Mouse (Mus musculus) myocyte (in vitro differentiated cells): ENCODE results near the gene Dnajb1. TPM values are rescaled to one million over a fixed set of nuclear protein-coding genes. Genes with fewer than 3 reads are reported as not detected.
"Not testable (repeated sequence)": the region's sequence is repeated elsewhere in the genome, so short reads cannot be mapped to it uniquely, and the experiment has no call there.

Experiments
- H3K27me3 ChIP-seq: one replicate; pipeline ENCODE4 v1.6.1; 2011; ENCODE audit not compliant: control insufficient read depth, insufficient read depth, insufficient read length
- H3K36me3 ChIP-seq: one replicate; pipeline ENCODE4 v1.6.1; 2011; ENCODE audit not compliant: control insufficient read depth, insufficient read depth
- H3K4me2 ChIP-seq: one replicate; pipeline ENCODE4 v1.6.1; 2011; ENCODE audit warnings: low read depth, control low read depth
- H3K4me3 ChIP-seq: one replicate; pipeline ENCODE4 v1.5.1; 2011; ENCODE audit warnings: mild to moderate bottlenecking, control low read depth, moderate library complexity
- H3K79me2 ChIP-seq: one replicate; pipeline ENCODE4 v1.6.1; 2011; ENCODE audit not compliant: control insufficient read depth, insufficient read depth
- H3ac ChIP-seq: one replicate; pipeline ENCODE4 v1.6.1; 2011; ENCODE audit not compliant: control insufficient read depth, insufficient read length
- CEBPB ChIP-seq: IDR thresholded peaks from 2 replicates; pipeline ENCODE4 v1.6.1; 2011; ENCODE audit warnings: mild to moderate bottlenecking, moderate library complexity; ENCODE audit not compliant: poor library complexity, insufficient read depth, severe bottlenecking
- E2F4 ChIP-seq: IDR thresholded peaks from one replicate; pipeline ENCODE4 v1.6.1; 2011; ENCODE audit warnings: mild to moderate bottlenecking, control low read depth, moderate library complexity; ENCODE audit not compliant: insufficient read depth
- MAX ChIP-seq: IDR thresholded peaks from one replicate; pipeline ENCODE4 v1.6.1; 2011; ENCODE audit warnings: low read depth, mild to moderate bottlenecking, control low read depth
- MYOD1 ChIP-seq, 3 experiments: IDR thresholded peaks; one replicate each; pipeline ENCODE4 v1.6.1; 2011; ENCODE audit warnings: control low read depth in 2 of 3, low read depth in 2 of 3, mild to moderate bottlenecking in 2 of 3, moderate library complexity in 1 of 3; ENCODE audit not compliant: insufficient read length in 2 of 3, control insufficient read depth in 1 of 3
- MYOG ChIP-seq, 3 experiments: IDR thresholded peaks; one replicate each; pipeline ENCODE4 v1.6.1; 2011; ENCODE audit warnings: control low read depth in 2 of 3, low read depth in 2 of 3, mild to moderate bottlenecking in 2 of 3; ENCODE audit not compliant: insufficient read length in 2 of 3, control insufficient read depth in 1 of 3, insufficient read depth in 1 of 3
- POLR2A ChIP-seq: IDR thresholded peaks from one replicate; pipeline ENCODE4 v1.6.1; 2011; ENCODE audit warnings: low read depth, mild to moderate bottlenecking, control low read depth, moderate library complexity; ENCODE audit not compliant: insufficient read length
- POLR2AphosphoS2 ChIP-seq: IDR thresholded peaks from one replicate; pipeline ENCODE4 v1.6.1; 2011; ENCODE audit warnings: low read depth, control low read depth; ENCODE audit not compliant: insufficient read length
- REST ChIP-seq: IDR thresholded peaks from one replicate; pipeline ENCODE4 v1.6.1; 2011; ENCODE audit warnings: mild to moderate bottlenecking, control low read depth, moderate library complexity; ENCODE audit not compliant: insufficient read depth, insufficient read length
- SRF ChIP-seq: IDR thresholded peaks from one replicate; pipeline ENCODE4 v1.6.1; 2011; ENCODE audit warnings: low read depth; ENCODE audit not compliant: control insufficient read depth, insufficient read length
- TCF12 ChIP-seq: IDR thresholded peaks from one replicate; pipeline ENCODE4 v1.6.1; 2011; ENCODE audit warnings: mild to moderate bottlenecking, control low read depth; ENCODE audit not compliant: poor library complexity, insufficient read depth, severe bottlenecking
- TCF3 ChIP-seq: IDR thresholded peaks from one replicate; pipeline ENCODE4 v1.6.1; 2011; ENCODE audit warnings: low read depth, control low read depth; ENCODE audit not compliant: insufficient read length
- USF1 ChIP-seq: IDR thresholded peaks from one replicate; pipeline ENCODE4 v1.6.1; 2011; ENCODE audit warnings: low read depth, mild to moderate bottlenecking, control low read depth, moderate library complexity
- polyA plus RNA-seq: library from polyadenylated mRNA; unstranded; fragments of >200 nt; fragmentation: generic; extraction: Trizol; gene quantifications from one replicate; pipeline ENCODE4 v1.2.1, GENCODE M21; 2012; ENCODE audit warnings: missing spikeins

The Dnajb1 gene
- polyA plus RNA-seq, 1 experiment = 17.7 TPM

- Histone ChIP-seq H3K4me3 (peak overlapping the region; percentile 72), H3K4me2 (peak overlapping the region; percentile 76), H3K79me2 (peaks cover 60% of the 10 kb centered on the region), H3K36me3 (peaks cover 3% of the 10 kb centered on the region), H3ac (no peak overlapping the region), H3K27me3 (no peaks in the 10 kb centered on the region)
- TF ChIP-seq CEBPB (no peak), TCF3 (no peak), MAX (no peak), SRF (no peak), POLR2A (no peak), POLR2AphosphoS2 (no peak), USF1 (no peak), MYOD1 (IDR thresholded peaks at IDR 0.05; ENCODE audit: control insufficient read depth in 1 of 3, insufficient read length in 2 of 3, low read depth in 2 of 3) (no peak), MYOG (IDR thresholded peaks at IDR 0.05; ENCODE audit: control insufficient read depth in 1 of 3, insufficient read depth in 1 of 3, insufficient read length in 2 of 3, low read depth in 2 of 3) (no peak), E2F4 (no peak), REST (no peak), TCF12 (no peak)
Measured at GRCm38 (mm10) chr8:83592682-83593081, 15.3 kb upstream of the Dnajb1 start.

GRCm38 (mm10) chr8:83593325-83594166 lies 14.4 kb upstream of the Dnajb1 start:
- Histone ChIP-seq H3K36me3 (peaks cover 3% of the 10 kb centered on the region), H3K4me3 (peak overlapping the region; percentile 72)
- no peak for TF ChIP-seq MAX
- no peak for TF ChIP-seq MYOG (IDR thresholded peaks at IDR 0.05; ENCODE audit: control insufficient read depth in 1 of 3, insufficient read depth in 1 of 3, insufficient read length in 2 of 3, low read depth in 2 of 3)
- TF ChIP-seq CEBPB = peak; percentile 34; the same call in 1 of the 2 replicates
- TF ChIP-seq TCF3 = no peak
- TF ChIP-seq POLR2AphosphoS2 = no peak

GRCm38 (mm10) chr8:83594167-83595049 lies 13.6 kb upstream of the Dnajb1 start:
- peak overlapping the region; percentile 72 for H3K4me3 ChIP-seq
- H3K79me2 ChIP-seq = peaks cover 43% of the 10 kb centered on the region
- H3K36me3 ChIP-seq = peaks cover 3% of the 10 kb centered on the region
- H3ac ChIP-seq = no peak overlapping the region
- H3K27me3 ChIP-seq = no peaks in the 10 kb centered on the region
- TF ChIP-seq MAX (no peak), POLR2AphosphoS2 (peak; percentile 82), USF1 (no peak), POLR2A (peak; percentile 58), E2F4 (no peak)
- peak overlapping the region; percentile 97 for H3K4me2 ChIP-seq

More at GRCm38 (mm10) chr8:83593325-83594166, 14.4 kb upstream of the Dnajb1 start:
- Histone ChIP-seq H3K4me2 (peak overlapping the region; percentile 76), H3K79me2 (peaks cover 52% of the 10 kb centered on the region), H3ac (no peak overlapping the region), H3K27me3 (no peaks in the 10 kb centered on the region)

GRCm38 (mm10) chr8:83595050-83595345 lies 13.0 kb upstream of the Dnajb1 start:
- H3K36me3 ChIP-seq, H3K27me3 ChIP-seq, H3ac ChIP-seq: not testable (repeated sequence)
- H3K79me2 ChIP-seq = peaks cover 37% of the 10 kb centered on the region
- H3K4me3 ChIP-seq = peak overlapping the region; percentile 72
- peak overlapping the region; percentile 97 for H3K4me2 ChIP-seq

- Histone ChIP-seq H3K27me3 (no peaks in the 10 kb centered on the region), H3ac (no peak overlapping the region), H3K79me2 (peaks cover 27% of the 10 kb centered on the region), H3K4me2 (no peak overlapping the region), H3K4me3 (no peak overlapping the region), H3K36me3 (peaks cover under 1% of the 10 kb centered on the region)
- TF ChIP-seq E2F4 = no peak
- TF ChIP-seq MYOD1 (IDR thresholded peaks at IDR 0.05; ENCODE audit: control insufficient read depth in 1 of 3, insufficient read length in 2 of 3, low read depth in 2 of 3) = no peak
- no peak for TF ChIP-seq USF1
- TF ChIP-seq REST = no peak
- no peak for TF ChIP-seq POLR2AphosphoS2
- no peak for TF ChIP-seq POLR2A
- no peak for TF ChIP-seq TCF12
- no peak for TF ChIP-seq MAX
- no peak for TF ChIP-seq CEBPB
- no peak for TF ChIP-seq MYOG (IDR thresholded peaks at IDR 0.05; ENCODE audit: control insufficient read depth in 1 of 3, insufficient read depth in 1 of 3, insufficient read length in 2 of 3, low read depth in 2 of 3)
- TF ChIP-seq SRF = no peak
- no peak for TF ChIP-seq TCF3
Measured at GRCm38 (mm10) chr8:83596369-83596768, 11.6 kb upstream of the Dnajb1 start.
